Mouse (Mus musculus) thymus, postnatal 25 days (tissue): ENCODE results near the gene Lipf.

Source experiments
- DNase-seq: peaks from one replicate; pipeline ENCODE4 v3.0.0; 2022

The Lipf gene

DNA sequence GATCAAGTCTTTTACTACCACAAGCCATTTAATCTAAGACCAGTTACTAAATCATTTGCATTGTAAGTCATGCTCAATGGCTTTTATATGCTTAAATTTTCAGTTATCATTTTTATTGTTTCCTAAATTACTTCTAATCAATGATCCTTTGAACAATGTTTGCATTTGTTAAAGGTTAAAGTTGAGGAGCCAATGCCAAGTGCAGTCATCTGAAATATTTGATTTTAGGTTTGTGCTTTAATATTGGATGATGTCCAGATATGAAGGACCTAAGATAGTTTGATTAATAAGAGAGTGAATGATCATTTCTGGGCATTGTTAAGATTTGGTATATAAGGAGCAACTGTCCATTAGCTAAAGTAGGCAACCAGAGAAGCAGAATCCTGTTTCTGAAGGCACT is at the start of gene Lipf:
TSS of gene Lipf (plus strand) at position 301 of the 400 bp plus-strand sequence.
- no peak for DNase-seq

DNA sequence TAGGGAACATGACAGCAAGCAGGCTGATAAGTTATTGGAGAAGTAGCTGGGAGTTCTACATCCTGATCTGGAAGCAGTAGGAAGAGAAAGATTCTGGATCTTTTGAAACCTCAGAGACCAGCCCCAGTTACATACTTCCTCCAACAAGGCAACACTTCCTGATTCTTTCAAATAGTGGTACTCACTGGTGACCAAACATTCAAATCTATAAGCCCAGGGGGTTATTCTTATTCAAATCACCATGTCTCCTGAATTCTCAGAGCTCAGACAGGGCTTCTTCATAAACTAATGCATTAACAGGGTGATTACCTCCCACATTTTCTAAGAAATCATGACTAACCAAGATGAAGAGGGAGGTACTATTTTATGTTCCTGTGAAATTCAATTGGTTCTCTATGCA is 36.9 kb upstream of the Lipf start:
- no peak for DNase-seq

DNA sequence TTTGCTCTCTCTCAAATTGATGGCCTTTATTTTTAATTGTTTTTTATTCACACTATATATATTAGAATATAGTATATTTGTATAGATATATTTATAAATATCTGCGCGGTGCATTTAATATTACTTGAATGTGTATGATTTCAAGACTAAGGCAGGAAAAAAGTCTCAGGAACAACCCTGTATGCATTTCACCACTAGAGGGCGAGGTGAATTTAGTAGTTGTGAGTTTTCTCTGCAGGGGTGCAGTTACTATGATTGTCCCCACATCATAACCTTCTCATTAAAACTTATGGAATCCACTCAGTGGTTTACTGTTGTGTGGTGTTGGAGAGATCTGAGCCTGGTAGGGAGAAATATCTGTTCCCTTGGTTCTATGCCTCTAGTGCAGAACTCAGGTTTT is 18.0 kb downstream of the Lipf start:
- no peak for DNase-seq

GRCm38 (mm10) chr19:33983043-33983442 is 22.1 kb downstream of the Lipf start:
- no peak for DNase-seq

DNA sequence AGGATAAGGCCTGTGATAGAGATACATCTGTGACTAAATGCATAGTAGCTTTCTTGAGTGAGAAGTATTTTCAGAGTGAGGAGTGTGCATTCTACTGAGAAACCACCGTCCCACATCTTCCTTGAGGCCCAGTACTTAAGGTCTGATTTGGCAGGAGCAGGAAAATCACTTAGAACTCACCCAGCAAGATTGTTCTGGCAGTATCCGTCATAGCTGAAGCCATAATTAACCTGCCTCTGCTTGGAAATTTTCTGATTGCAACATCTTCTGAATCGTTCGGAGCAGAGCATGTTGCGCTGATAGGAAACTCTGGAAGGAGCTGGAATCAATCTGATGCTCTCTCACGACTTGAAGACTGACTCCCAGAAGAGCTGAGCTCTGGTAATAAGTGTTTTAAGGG is 47.0 kb downstream of the Lipf start, which contains the start of gene Lipk:
TSS of gene Lipk (plus strand) at position 289 of the 400 bp plus-strand sequence.
- DNase-seq: no peak

GRCm38 (mm10) chr19:34021440-34022172 is 60.6 kb downstream of the Lipf start:
- DNase-seq: no peak

DNA sequence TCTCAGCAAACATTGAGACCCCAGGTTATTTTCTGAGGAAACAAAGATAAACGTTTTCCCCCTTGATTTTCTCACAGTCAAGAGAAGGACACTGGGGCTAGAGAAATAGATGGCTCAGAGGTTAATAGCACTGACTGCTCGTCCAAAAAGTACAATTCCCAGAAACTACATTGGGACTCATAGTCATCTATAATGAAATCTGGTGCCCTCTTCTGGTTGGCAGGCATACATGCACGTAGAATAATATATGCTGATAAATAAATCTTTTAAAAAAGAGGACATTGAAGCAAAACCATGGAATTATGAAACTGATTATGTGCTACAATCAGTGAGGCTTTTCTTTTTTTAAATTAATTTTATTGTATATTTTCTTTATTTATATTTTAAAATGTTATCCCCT is 61.8 kb downstream of the Lipf start:
- no peak for DNase-seq
